Mouse (Mus musculus) cerebellum, adult 18-20 months (tissue): ENCODE measurements around the gene Dnah5.

Source experiments
- DNase-seq, 2 experiments: peaks; one replicate each; pipeline ENCODE4 v3.0.0; 2021

Dnah5 gene

GRCm38 (mm10) chr15:28473749-28474390 is 270.3 kb downstream of the Dnah5 start:
- DNase-seq, result no peak

DNA sequence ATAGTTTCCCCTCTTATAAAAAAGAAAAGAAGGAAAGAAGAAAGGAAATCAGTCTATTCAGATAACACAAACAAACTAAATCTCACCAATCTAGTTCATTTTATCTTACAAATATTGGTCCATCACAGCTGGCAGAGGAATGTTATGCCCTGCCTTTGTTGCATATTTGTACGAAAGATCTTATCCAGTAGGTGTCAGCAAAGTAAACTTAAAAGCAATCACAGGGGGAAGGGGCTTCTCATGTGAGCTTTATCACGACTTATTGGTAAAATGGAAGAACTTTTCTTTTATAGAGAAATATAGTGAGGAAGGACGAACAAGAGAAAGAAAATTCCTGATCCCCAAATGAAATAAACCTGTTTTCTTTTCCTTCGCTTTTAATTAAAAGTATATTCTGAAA is 299.3 kb downstream of the Dnah5 start:
- no peak for DNase-seq

DNA sequence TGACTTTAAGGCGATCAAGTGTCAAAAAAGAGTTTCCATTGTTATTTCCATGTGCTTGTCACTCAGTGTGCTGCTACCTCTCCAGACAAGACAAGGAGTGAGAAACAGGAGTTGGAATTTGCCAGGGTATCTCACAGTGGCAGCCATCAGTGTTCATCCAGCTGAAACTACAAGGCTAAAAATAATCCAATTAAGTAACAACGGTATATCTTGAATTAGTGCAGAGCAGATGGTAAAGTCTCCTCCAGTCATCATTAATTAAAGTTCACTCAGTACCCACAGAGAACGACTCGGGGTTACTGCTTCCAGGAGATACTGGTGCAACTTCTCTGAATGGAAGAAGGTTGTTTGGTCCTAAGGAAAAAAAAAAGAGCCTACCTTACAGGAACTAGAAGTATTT is 311.6 kb downstream of the Dnah5 start:
- DNase-seq, result no peak
